Mouse (Mus musculus) liver, embryonic 14.5 days (tissue): Measurements from ENCODE around the gene Crybb3.

Source experiments
- CTCF ChIP-seq: IDR thresholded peaks from 2 replicates; pipeline ENCODE4 v1.5.1; 2016; ENCODE audit warnings: antibody characterized with exemption, low read depth, control low read depth
- EP300 ChIP-seq: IDR thresholded peaks from 2 replicates; pipeline ENCODE4 v1.6.1; 2016; ENCODE audit warnings: antibody characterized with exemption, low read depth

- TF ChIP-seq CTCF (peak; percentile 81), EP300 (no peak)
Observed at GRCm38 (mm10) chr5:113078686-113079085, 2.7 kb downstream of the Crybb3 start.
